Mouse (Mus musculus): ENCODE data around the gene Hnrnpa2b1.
"Not testable (repeated sequence)": the region's sequence is repeated elsewhere in the genome, so short reads cannot be mapped to it uniquely, and the experiment has no call there.

The Hnrnpa2b1 gene

GRCm38 (mm10) chr6:51469715-51470310 is at the start of gene Hnrnpa2b1:
Gene Hnrnpa2b1, minus strand, starts transcription at chr6:51469894.
- in situ Hi-C loops (cut with MboI; ENCODE audit: low pct_unique_long_range_greater_than_20kb in 1 of 2, low sequenced_read_pairs in 2 of 2, unreplicated experiment in 1 of 2), result no loop called here

- in situ Hi-C loops (cut with MboI; ENCODE audit: low pct_unique_long_range_greater_than_20kb in 1 of 2, low sequenced_read_pairs in 2 of 2, unreplicated experiment in 1 of 2), result loop anchor here in 1 of 2 experiments (10.0 kb wide), 1 partner anchor 50 kb away; no protein-coding TSS in a partner anchor
Measured at GRCm38 (mm10) chr6:51514860-51515259, 45.2 kb upstream of the Hnrnpa2b1 start.

- in situ Hi-C loops (cut with MboI; ENCODE audit: low pct_unique_long_range_greater_than_20kb in 1 of 2, low sequenced_read_pairs in 2 of 2, unreplicated experiment in 1 of 2), result loop anchor here in 1 of 2 experiments (10.0 kb wide), 1 partner anchor 51 kb away; no protein-coding TSS in a partner anchor
Measured at GRCm38 (mm10) chr6:51513745-51514144, 44.1 kb upstream of the Hnrnpa2b1 start.

- in situ Hi-C loops (cut with MboI; ENCODE audit: low pct_unique_long_range_greater_than_20kb in 1 of 2, low sequenced_read_pairs in 2 of 2, unreplicated experiment in 1 of 2), result loop anchor here in 1 of 2 experiments (10.0 kb wide), 1 partner anchor 54 kb away; no protein-coding TSS in a partner anchor
Measured at GRCm38 (mm10) chr6:51510946-51511345, 41.3 kb upstream of the Hnrnpa2b1 start.

- in situ Hi-C loops (cut with MboI; ENCODE audit: low pct_unique_long_range_greater_than_20kb in 1 of 2, low sequenced_read_pairs in 2 of 2, unreplicated experiment in 1 of 2), result loop anchor here in 1 of 2 experiments (10.0 kb wide), 1 partner anchor 55 kb away; no protein-coding TSS in a partner anchor
Measured at GRCm38 (mm10) chr6:51510094-51510493, 40.4 kb upstream of the Hnrnpa2b1 start.

GRCm38 (mm10) chr6:51508750-51509648 is 39.3 kb upstream of the Hnrnpa2b1 start:
- in situ Hi-C loops (cut with MboI; ENCODE audit: low pct_unique_long_range_greater_than_20kb in 1 of 2, low sequenced_read_pairs in 2 of 2, unreplicated experiment in 1 of 2), result loop anchor here in 1 of 2 experiments (5.0 kb wide), 1 partner anchor 73 kb away; no protein-coding TSS in a partner anchor

GRCm38 (mm10) chr6:51507556-51507955 is 37.9 kb upstream of the Hnrnpa2b1 start:
- in situ Hi-C loops (cut with MboI; ENCODE audit: low pct_unique_long_range_greater_than_20kb in 1 of 2, low sequenced_read_pairs in 2 of 2, unreplicated experiment in 1 of 2), result loop anchor here in 1 of 2 experiments (5.0 kb wide), 1 partner anchor 75 kb away; no protein-coding TSS in a partner anchor

GRCm38 (mm10) chr6:51505671-51506070 is 36.0 kb upstream of the Hnrnpa2b1 start:
- in situ Hi-C loops (cut with MboI; ENCODE audit: low pct_unique_long_range_greater_than_20kb in 1 of 2, low sequenced_read_pairs in 2 of 2, unreplicated experiment in 1 of 2), result loop anchor here in 1 of 2 experiments (5.0 kb wide), 1 partner anchor 77 kb away; no protein-coding TSS in a partner anchor

- in situ Hi-C loops (cut with MboI; ENCODE audit: low pct_unique_long_range_greater_than_20kb in 1 of 2, low sequenced_read_pairs in 2 of 2, unreplicated experiment in 1 of 2), result no loop called here
Measured at GRCm38 (mm10) chr6:51497321-51498111, 27.8 kb upstream of the Hnrnpa2b1 start.

GRCm38 (mm10) chr6:51489787-51490186 is 20.1 kb upstream of the Hnrnpa2b1 start:
- in situ Hi-C loops (cut with MboI; ENCODE audit: low pct_unique_long_range_greater_than_20kb in 1 of 2, low sequenced_read_pairs in 2 of 2, unreplicated experiment in 1 of 2), result no loop called here

- in situ Hi-C loops (cut with MboI; ENCODE audit: low pct_unique_long_range_greater_than_20kb in 1 of 2, low sequenced_read_pairs in 2 of 2, unreplicated experiment in 1 of 2), result no loop called here
Measured at GRCm38 (mm10) chr6:51486731-51487130, 17.0 kb upstream of the Hnrnpa2b1 start.

- in situ Hi-C loops (cut with MboI; ENCODE audit: low pct_unique_long_range_greater_than_20kb in 1 of 2, low sequenced_read_pairs in 2 of 2, unreplicated experiment in 1 of 2), result no loop called here
Measured at GRCm38 (mm10) chr6:51486076-51486710, 16.5 kb upstream of the Hnrnpa2b1 start.

GRCm38 (mm10) chr6:51485646-51486045 is 16.0 kb upstream of the Hnrnpa2b1 start:
- in situ Hi-C loops (cut with MboI; ENCODE audit: low pct_unique_long_range_greater_than_20kb in 1 of 2, low sequenced_read_pairs in 2 of 2, unreplicated experiment in 1 of 2), result no loop called here

GRCm38 (mm10) chr6:51484556-51484955 is 14.9 kb upstream of the Hnrnpa2b1 start:
- in situ Hi-C loops (cut with MboI; ENCODE audit: low pct_unique_long_range_greater_than_20kb in 1 of 2, low sequenced_read_pairs in 2 of 2, unreplicated experiment in 1 of 2), result not testable (repeated sequence)

- in situ Hi-C loops (cut with MboI; ENCODE audit: low pct_unique_long_range_greater_than_20kb in 1 of 2, low sequenced_read_pairs in 2 of 2, unreplicated experiment in 1 of 2), result no loop called here
Measured at GRCm38 (mm10) chr6:51483861-51484260, 14.2 kb upstream of the Hnrnpa2b1 start.

- in situ Hi-C loops (cut with MboI; ENCODE audit: low pct_unique_long_range_greater_than_20kb in 1 of 2, low sequenced_read_pairs in 2 of 2, unreplicated experiment in 1 of 2), result no loop called here
Measured at GRCm38 (mm10) chr6:51481548-51481947, 11.9 kb upstream of the Hnrnpa2b1 start.

GRCm38 (mm10) chr6:51479136-51479731 is 9.5 kb upstream of the Hnrnpa2b1 start:
- in situ Hi-C loops (cut with MboI; ENCODE audit: low pct_unique_long_range_greater_than_20kb in 1 of 2, low sequenced_read_pairs in 2 of 2, unreplicated experiment in 1 of 2), result no loop called here

- in situ Hi-C loops (cut with MboI; ENCODE audit: low pct_unique_long_range_greater_than_20kb in 1 of 2, low sequenced_read_pairs in 2 of 2, unreplicated experiment in 1 of 2), result no loop called here
Measured at GRCm38 (mm10) chr6:51472213-51472612, 2.5 kb upstream of the Hnrnpa2b1 start.
